Mouse (Mus musculus) kidney, postnatal 0 days (tissue): ENCODE measurements around the gene Pmm1. TPM values are rescaled to one million over a fixed set of nuclear protein-coding genes. Genes with fewer than 3 reads are reported as not detected.
"Not testable (repeated sequence)": the region's sequence is repeated elsewhere in the genome, so short reads cannot be mapped to it uniquely, and the experiment has no call there.

Experiments
- ATAC-seq: fragments of 200-750 bp; cut with Nextera tagmentation; replicated peaks from 2 replicates; pipeline ENCODE4 v1.8.0; 2017; ENCODE audit warnings: low read depth, moderate number of reproducible peaks, moderate TSS enrichment, moderate library complexity; ENCODE audit not compliant: low FRiP score
- DNase-seq: peaks from one replicate; pipeline ENCODE4 v3.0.0-alpha.2; 2016; ENCODE audit warnings: low spot score
- H3K27ac ChIP-seq: fragments of 300-500 bp; sonication (generic); 2 replicates; pipeline ENCODE4 v1.5.1; 2014; ENCODE audit warnings: mild to moderate bottlenecking
- H3K27me3 ChIP-seq: fragments of 300-500 bp; sonication (generic); 2 replicates; pipeline ENCODE4 v1.6.1; 2014; ENCODE audit warnings: low read length, mixed read lengths; ENCODE audit not compliant: insufficient read depth
- H3K36me3 ChIP-seq: fragments of 300-500 bp; sonication (generic); 2 replicates; pipeline ENCODE4 v1.6.1; 2014; ENCODE audit warnings: low read length, mixed read lengths; ENCODE audit not compliant: insufficient read depth
- H3K4me1 ChIP-seq: fragments of 300-500 bp; sonication (generic); replicated peaks from 2 replicates; pipeline ENCODE4 v1.6.1; 2014; ENCODE audit warnings: antibody characterized with exemption, low read length, mixed read lengths; ENCODE audit not compliant: insufficient read depth
- H3K4me2 ChIP-seq: fragments of 300-500 bp; sonication (generic); 2 replicates; pipeline ENCODE4 v1.6.1; 2014; ENCODE audit warnings: mild to moderate bottlenecking, low read length, moderate library complexity, mixed read lengths
- H3K4me3 ChIP-seq: fragments of 300-500 bp; sonication (generic); replicated peaks from 2 replicates; pipeline ENCODE4 v1.5.1; 2014; ENCODE audit warnings: low read depth, low read length
- H3K9ac ChIP-seq: fragments of 300-500 bp; sonication (generic); 2 replicates; pipeline ENCODE4 v1.6.1; 2014; ENCODE audit warnings: low read depth, low read length
- H3K9me3 ChIP-seq: fragments of 300-500 bp; sonication (generic); replicated peaks from 2 replicates; pipeline ENCODE4 v1.6.1; 2016; ENCODE audit warnings: low read length, inconsistent platforms, mixed read lengths
- CTCF ChIP-seq: IDR thresholded peaks from 2 replicates; pipeline ENCODE4 v1.5.1; 2016; ENCODE audit warnings: antibody characterized with exemption, low read depth, mild to moderate bottlenecking, moderate library complexity
- whole genome bisulfite sequencing: fragments of 180-500 bp; shearing (Covaris S2); extraction: QIAGEN DNeasy Blood & Tissue Kit; methylation state at CpG from one replicate; pipeline ENCODE4 v1.1.7; 2014; 5-methylcytosine and 5-hydroxymethylcytosine counted together
- polyA plus RNA-seq: library from polyadenylated mRNA; unstranded; fragments of >200 nt; fragmentation: Nextera tagmentation; extraction: Ambion mirVana; gene quantifications from 2 replicates; pipeline ENCODE4 v1.2.1, GENCODE M21; 2015

Gene Pmm1
- polyA plus RNA-seq, 1 experiment from 2014 or later = 27.1 TPM

DNA sequence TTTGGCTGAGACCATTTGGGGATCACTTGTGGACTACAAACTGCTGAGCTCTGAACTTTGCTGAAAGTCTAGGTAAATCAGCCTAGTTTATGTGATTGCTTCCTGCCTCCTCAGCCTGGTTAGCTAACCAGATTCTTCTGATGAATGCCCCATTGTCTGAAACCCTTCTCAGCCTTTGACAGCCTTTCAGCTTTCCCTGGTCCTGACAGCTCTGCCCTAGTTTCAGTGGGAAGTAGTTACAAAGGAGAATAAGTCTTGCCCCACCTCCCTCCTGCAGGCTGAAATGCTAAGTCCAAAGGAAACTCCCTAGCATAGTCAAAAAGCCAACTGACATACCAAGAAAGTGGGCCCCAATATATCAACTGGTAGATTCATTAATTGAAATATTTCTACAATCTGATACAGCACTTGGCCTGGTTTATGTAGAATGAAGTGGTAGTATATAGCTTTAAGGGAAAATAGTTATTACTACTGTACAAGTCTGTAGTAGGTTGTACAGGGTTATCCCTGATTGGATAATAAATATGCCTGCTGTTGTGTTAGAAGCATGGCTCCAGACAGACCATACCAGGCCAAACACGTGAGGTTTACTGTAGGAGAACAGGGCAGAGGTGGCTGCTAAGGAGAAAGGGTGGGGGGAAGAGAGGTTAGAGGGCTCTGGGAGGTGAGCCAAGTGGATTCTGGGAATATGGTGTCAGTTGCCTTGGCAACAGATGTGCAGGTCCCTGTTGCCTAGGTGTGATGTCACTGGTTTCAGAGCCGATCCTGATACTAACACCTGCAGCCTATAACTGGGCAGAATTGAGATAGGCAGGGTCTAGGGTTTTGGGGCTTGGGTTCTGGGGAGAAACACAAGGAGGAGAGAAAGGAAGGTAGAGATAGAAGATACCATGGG lies 24.8 kb upstream of the Pmm1 start:
- H3K9ac ChIP-seq = no peak overlapping the region
- WGBS = 59% methylated on average over 2 of the region's 2 CpGs
- DNase-seq = no peak
- no peaks in the 10 kb centered on the region for H3K4me1 ChIP-seq
- ATAC-seq = no peak
- TF ChIP-seq CTCF = no peak
- no peak overlapping the region for H3K4me2 ChIP-seq
- no peaks in the 10 kb centered on the region for H3K9me3 ChIP-seq
- H3K27ac ChIP-seq = no peak overlapping the region
- H3K27me3 ChIP-seq = no peaks in the 10 kb centered on the region
- H3K4me3 ChIP-seq = no peak overlapping the region
- no peaks in the 10 kb centered on the region for H3K36me3 ChIP-seq

GRCm38 (mm10) chr15:81982173-81982572 lies 21.4 kb upstream of the Pmm1 start:
- no peak overlapping the region for H3K4me3 ChIP-seq
- H3K27me3 ChIP-seq = no peaks in the 10 kb centered on the region
- H3K36me3 ChIP-seq = no peaks in the 10 kb centered on the region
- H3K4me2 ChIP-seq = no peak overlapping the region
- no peak overlapping the region for H3K9ac ChIP-seq
- WGBS = 53% methylated on average over 1 of the region's 1 CpGs
- DNase-seq (no peak), ATAC-seq (no peak)
- TF ChIP-seq CTCF = no peak
- H3K9me3 ChIP-seq = no peaks in the 10 kb centered on the region
- no peak overlapping the region for H3K27ac ChIP-seq
- no peaks in the 10 kb centered on the region for H3K4me1 ChIP-seq

DNA sequence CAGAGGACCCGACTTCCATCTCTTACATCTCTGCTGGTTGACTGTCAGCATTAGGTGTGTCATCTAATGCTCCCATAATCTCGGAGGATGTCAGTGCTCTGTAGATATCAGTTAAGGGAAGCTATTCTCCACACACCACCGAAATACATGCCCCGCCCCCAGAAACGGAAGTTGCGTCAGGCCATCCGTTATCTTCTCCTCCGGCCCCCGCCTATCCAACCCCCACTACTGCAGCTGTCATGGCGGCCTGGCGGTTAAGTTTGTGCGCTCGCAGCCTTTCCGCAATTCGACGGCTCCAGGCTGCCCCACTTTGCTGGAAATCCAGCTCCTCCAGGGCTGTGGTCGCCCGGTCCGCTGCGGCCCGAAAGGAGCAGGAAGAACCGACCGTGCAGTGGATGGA lies 19.6 kb upstream of the Pmm1 start, which contains the start of gene 1700029P11Rik:
Gene 1700029P11Rik, plus strand, starts transcription at position 220 of the 400 bp plus-strand sequence.
- Histone ChIP-seq H3K27me3 (no peaks in the 10 kb centered on the region), H3K4me2 (no peak within 1 kb of the TSS), H3K27ac (no peak within 1 kb of the TSS), H3K4me3 (no peak within 1 kb of the TSS), H3K36me3 (no peaks in the 10 kb centered on the region), H3K9ac (no peak within 1 kb of the TSS), H3K4me1 (no peaks in the 10 kb centered on the region), H3K9me3 (no peaks in the 10 kb centered on the region)
- no peak for ATAC-seq
- DNase-seq = no peak
- WGBS = 98% methylated on average over 20 of the region's 23 CpGs
- TF ChIP-seq CTCF = no peak

DNA sequence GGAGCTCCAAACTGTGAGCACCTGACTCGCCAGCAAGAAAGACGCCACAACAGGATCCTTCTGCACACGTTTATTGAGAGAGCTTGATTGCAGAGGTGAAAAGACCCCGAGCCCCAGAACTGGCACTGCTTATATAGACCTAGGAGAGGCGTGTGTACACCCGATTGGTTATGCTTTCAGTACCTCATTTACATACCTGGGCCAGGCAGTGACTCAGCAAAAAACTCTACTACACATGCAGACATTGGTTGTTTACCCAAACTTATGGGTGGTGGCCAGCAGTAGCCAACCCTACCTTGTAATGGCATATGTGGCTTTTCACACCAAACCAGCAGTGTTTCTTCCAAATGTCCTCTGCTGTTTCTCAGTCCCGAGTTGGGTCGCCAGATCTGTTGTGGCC lies 14.4 kb upstream of the Pmm1 start:
- H3K4me3 ChIP-seq, H3K4me2 ChIP-seq, ATAC-seq, H3K9ac ChIP-seq, DNase-seq, H3K27ac ChIP-seq, H3K9me3 ChIP-seq, H3K4me1 ChIP-seq, H3K27me3 ChIP-seq, H3K36me3 ChIP-seq: not testable (repeated sequence)
- 92% methylated on average over 8 of the region's 8 CpGs for WGBS

GRCm38 (mm10) chr15:81970498-81970897 lies 9.8 kb upstream of the Pmm1 start:
- DNase-seq, H3K36me3 ChIP-seq, H3K4me1 ChIP-seq, H3K4me2 ChIP-seq, H3K27me3 ChIP-seq, H3K27ac ChIP-seq, H3K9ac ChIP-seq, H3K9me3 ChIP-seq, ATAC-seq, H3K4me3 ChIP-seq: not testable (repeated sequence)
- 89% methylated on average over 4 of the region's 4 CpGs for WGBS

DNA sequence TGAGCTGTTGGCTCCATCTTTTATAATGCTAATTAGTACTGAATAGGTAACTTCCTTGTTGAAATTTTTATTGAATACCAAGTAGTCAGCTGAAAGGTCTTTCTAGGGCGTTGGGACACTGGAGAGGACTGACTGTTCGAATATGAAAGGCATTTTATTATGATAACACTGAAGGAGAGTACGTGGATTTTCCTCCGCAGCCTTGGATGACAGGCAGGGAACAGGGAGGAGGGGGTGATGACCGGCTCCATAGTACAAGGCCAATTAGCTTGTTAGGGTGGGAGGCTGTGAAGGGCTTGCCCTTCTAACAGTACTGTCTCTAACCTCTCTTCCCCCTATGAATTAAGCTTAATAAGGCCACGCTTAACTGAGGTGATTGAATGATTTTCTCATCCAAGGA lies 8.9 kb upstream of the Pmm1 start:
- not testable (repeated sequence) for H3K36me3 ChIP-seq, H3K9ac ChIP-seq, H3K4me3 ChIP-seq, H3K27ac ChIP-seq, H3K27me3 ChIP-seq, H3K4me2 ChIP-seq, DNase-seq, H3K9me3 ChIP-seq, H3K4me1 ChIP-seq, ATAC-seq
- WGBS = 62% methylated on average over 6 of the region's 6 CpGs

DNA sequence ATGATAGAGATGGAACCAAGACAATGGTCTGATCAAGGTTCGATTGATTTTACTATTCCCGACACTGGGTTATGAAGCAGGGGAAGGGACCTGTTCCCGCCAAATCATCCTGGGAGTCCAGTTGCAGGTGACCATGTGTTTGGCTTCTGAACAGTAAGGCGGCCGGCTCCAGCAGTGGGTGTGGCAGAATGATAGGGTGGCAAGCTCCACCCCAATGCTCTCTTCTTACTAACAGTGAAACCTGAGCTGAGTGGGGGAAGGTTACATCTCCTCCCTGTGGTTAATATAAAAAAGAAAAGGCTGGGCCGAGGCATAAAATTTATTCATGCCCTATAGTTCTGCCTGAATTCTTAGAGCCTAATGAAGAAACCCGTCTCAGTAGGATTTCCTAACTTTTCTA lies 8.4 kb upstream of the Pmm1 start:
- Histone ChIP-seq H3K9me3 (no peaks in the 10 kb centered on the region), H3K4me1 (no peaks in the 10 kb centered on the region), H3K36me3 (no peaks in the 10 kb centered on the region), H3K4me2 (no peak overlapping the region), H3K4me3 (no peak overlapping the region), H3K27me3 (no peaks in the 10 kb centered on the region), H3K9ac (no peak overlapping the region), H3K27ac (no peak overlapping the region)
- TF ChIP-seq CTCF = no peak
- no peak for ATAC-seq
- 38% methylated on average over 7 of the region's 7 CpGs for WGBS
- DNase-seq = peak; percentile 42
